Mouse (Mus musculus) limb, embryonic 10.5 days (tissue): Measurements from ENCODE around the gene Hsd17b13. TPM values are rescaled to one million over a fixed set of nuclear protein-coding genes. Genes with fewer than 3 reads are reported as not detected.
A peak's percentile ranks its signal among the peaks of the same experiment; 100 is the strongest.

Source experiments
- DNase-seq: peaks from one replicate; pipeline ENCODE4 v3.0.0-alpha.2; 2017; ENCODE audit warnings: low spot score
- H3K27ac ChIP-seq: fragments of 300-500 bp; sonication (generic); 2 replicates; pipeline ENCODE4 v1.5.1; 2016; ENCODE audit warnings: mild to moderate bottlenecking
- H3K27me3 ChIP-seq: fragments of 300-500 bp; sonication (generic); 2 replicates; pipeline ENCODE4 v1.6.1; 2016; ENCODE audit warnings: low read depth, mild to moderate bottlenecking; ENCODE audit not compliant: poor library complexity, severe bottlenecking
- H3K36me3 ChIP-seq: fragments of 300-500 bp; sonication (generic); 2 replicates; pipeline ENCODE4 v1.6.1; 2016; ENCODE audit warnings: mild to moderate bottlenecking, moderate library complexity
- H3K4me1 ChIP-seq: fragments of 300-500 bp; sonication (generic); 2 replicates; pipeline ENCODE4 v1.6.1; 2016
- H3K4me3 ChIP-seq: fragments of 300-500 bp; sonication (generic); 2 replicates; pipeline ENCODE4 v1.5.1; 2016; ENCODE audit warnings: mild to moderate bottlenecking, moderate library complexity
- H3K9me3 ChIP-seq: fragments of 300-500 bp; sonication (generic); replicated peaks from 2 replicates; pipeline ENCODE4 v1.6.1; 2016; ENCODE audit warnings: mild to moderate bottlenecking
- WGBS: fragments of 180-500 bp; shearing (Covaris S2); methylation state at CpG from one replicate; pipeline ENCODE4 v1.1.7; 2016; 5-methylcytosine and 5-hydroxymethylcytosine counted together
- polyA plus RNA-seq: library from polyadenylated mRNA; unstranded; fragments of >200 nt; fragmentation: Nextera tagmentation; extraction: Ambion mirVana; gene quantifications from 2 replicates; pipeline ENCODE4 v1.2.1, GENCODE M21; 2016

Gene Hsd17b13
- polyA plus RNA-seq, 1 experiment from 2014 or later = not detected

DNA sequence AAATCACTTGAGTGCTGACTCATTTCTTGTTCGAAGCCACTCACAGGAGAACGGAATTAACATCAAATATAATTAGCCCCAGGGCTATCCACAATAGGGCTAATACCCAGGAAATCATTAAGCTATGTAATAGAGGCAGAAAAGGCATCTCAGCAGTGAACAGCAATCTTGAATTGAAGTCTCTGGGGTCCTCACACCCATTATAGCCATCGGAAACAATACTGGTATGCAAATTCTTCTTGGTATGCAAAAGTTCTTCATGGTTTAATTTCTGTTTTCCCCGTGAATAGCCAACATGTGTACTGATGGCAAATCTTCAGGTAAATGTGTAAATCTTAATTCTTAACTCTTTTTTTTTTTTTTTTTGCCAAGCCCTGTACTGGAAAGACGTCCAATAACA, 46.7 kb downstream of the Hsd17b13 start:
- DNase-seq = no peak
- H3K27ac ChIP-seq = no peak overlapping the region
- no peak overlapping the region for H3K4me3 ChIP-seq
- H3K27me3 ChIP-seq = no peaks in the 10 kb centered on the region
- peaks cover 11% of the 10 kb centered on the region for H3K4me1 ChIP-seq
- 0 out of 2 replicates have a peak, but pooled peaks cover 2% of the 10 kb centered on the region for H3K9me3 ChIP-seq
- H3K36me3 ChIP-seq = no peaks in the 10 kb centered on the region
- WGBS = 87% methylated on average over 5 of the region's 5 CpGs

DNA sequence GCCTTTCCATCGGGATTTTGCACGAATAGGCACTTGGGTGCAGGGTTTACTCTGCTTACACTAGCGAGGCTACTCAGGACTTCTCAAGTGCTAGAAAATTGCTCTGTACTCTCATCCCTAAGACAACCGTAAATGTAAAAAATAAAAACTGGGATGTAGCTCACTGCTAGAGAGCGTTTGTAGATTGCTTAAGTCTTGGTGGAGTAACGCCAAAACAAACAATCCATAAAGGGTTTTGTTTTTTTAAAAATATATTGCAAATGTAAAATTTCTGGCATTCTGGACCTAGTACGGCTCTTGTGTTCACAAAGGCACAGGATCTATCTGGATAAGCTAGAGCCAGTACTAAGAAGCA, 49.0 kb downstream of the Hsd17b13 start:
- Histone ChIP-seq H3K9me3 (0 out of 2 replicates have a peak, but pooled peaks cover 2% of the 10 kb centered on the region), H3K4me3 (no peak overlapping the region), H3K27ac (peak overlapping the region; percentile 68; the same call in 1 of the 2 replicates), H3K36me3 (no peaks in the 10 kb centered on the region), H3K27me3 (no peaks in the 10 kb centered on the region), H3K4me1 (peaks cover 11% of the 10 kb centered on the region)
- DNase-seq = no peak
- 95% methylated on average over 7 of the region's 7 CpGs for WGBS

DNA sequence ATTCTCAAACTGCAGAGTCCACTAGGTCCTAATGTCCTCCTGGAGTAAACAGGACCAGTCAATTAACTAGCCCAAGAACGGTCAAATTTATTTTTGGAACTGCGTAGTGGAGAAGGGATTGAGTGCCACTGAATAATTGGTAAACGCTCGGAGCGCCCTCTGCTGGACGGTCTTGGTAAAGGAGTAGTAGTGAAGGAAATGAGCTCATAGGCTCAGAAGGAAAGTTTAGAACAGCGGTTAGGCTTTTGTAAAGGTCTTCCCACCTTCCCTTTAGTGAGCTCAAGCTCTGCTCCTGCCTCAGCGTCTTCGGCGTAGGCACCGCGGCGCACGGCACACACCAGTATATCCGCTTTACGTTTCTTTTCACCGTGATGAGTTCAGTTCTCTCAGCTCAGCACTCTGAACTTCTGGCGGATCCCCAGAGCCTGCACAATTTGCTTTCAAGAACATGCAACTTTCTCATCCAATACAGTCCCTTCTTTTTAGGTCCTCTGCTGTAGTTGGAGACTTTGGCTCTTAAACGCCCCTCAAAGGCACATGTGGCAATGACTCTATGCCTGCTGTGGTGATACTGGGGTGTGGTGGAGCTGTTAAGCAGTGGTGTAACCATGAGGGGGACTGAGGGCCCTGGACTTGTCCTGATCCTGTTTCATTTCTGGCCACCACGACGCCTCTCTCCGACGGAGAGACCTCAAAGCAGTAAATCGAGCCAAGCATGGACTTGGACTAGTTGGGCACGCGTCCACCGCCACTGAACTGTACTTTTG, 49.6 kb downstream of the Hsd17b13 start:
- Histone ChIP-seq H3K27ac (peak overlapping the region; percentile 68), H3K4me1 (peaks cover 11% of the 10 kb centered on the region), H3K4me3 (peak overlapping the region; percentile 40), H3K27me3 (no peaks in the 10 kb centered on the region), H3K36me3 (no peaks in the 10 kb centered on the region), H3K9me3 (no peaks in the 10 kb centered on the region)
- 30% methylated on average over 27 of the region's 27 CpGs for WGBS
- peak; percentile 94 for DNase-seq

DNA sequence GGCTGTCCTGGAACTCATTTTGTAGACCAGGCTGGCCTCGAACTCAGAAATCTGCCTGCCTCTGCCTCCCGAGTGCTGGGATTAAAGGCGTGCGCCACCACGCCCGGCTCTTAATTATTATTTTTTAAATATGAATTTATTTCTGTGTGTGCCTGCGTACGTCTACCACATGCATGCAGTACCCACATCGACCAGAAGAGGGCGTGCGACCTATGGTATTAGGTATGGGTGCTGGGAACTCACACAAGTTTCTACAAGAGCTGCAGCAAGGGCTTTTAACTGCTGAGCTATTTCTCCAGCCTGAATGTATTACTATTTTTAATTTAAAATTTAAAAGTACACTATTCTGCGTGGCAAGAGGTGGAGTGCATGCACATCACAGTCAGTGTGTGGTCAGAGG, 50.8 kb downstream of the Hsd17b13 start:
- H3K4me3 ChIP-seq = no peak overlapping the region
- no peak overlapping the region for H3K27ac ChIP-seq
- 66% methylated on average over 12 of the region's 12 CpGs for WGBS
- H3K27me3 ChIP-seq = no peaks in the 10 kb centered on the region
- no peaks in the 10 kb centered on the region for H3K9me3 ChIP-seq
- peak; percentile 43 for DNase-seq
- no peaks in the 10 kb centered on the region for H3K36me3 ChIP-seq
- peaks cover 11% of the 10 kb centered on the region for H3K4me1 ChIP-seq

DNA sequence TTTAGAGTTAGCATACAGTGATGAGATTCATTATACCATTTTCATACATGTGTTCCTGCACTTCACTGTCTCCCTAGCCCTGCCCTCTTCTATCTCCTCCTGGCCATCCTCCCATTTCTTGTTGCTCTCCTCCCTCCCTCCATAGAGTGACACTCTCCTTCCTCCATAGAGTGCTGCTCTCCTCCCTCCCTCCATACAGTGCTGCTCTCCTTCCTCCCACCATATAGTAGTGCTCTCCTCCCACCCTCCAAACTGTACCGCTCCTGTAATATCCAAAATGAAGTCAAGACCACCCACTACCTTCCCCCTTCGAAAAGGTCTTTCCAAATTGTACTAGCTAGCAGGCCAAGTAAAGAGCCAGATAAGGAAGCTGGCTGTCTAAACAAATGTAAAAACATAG, 53.5 kb downstream of the Hsd17b13 start:
- Histone ChIP-seq H3K27ac (no peak overlapping the region), H3K27me3 (no peaks in the 10 kb centered on the region), H3K36me3 (no peaks in the 10 kb centered on the region), H3K4me1 (peaks cover 6% of the 10 kb centered on the region), H3K9me3 (no peaks in the 10 kb centered on the region), H3K4me3 (no peak overlapping the region)
- WGBS = 96% methylated on average over 2 of the region's 2 CpGs
- DNase-seq = no peak

DNA sequence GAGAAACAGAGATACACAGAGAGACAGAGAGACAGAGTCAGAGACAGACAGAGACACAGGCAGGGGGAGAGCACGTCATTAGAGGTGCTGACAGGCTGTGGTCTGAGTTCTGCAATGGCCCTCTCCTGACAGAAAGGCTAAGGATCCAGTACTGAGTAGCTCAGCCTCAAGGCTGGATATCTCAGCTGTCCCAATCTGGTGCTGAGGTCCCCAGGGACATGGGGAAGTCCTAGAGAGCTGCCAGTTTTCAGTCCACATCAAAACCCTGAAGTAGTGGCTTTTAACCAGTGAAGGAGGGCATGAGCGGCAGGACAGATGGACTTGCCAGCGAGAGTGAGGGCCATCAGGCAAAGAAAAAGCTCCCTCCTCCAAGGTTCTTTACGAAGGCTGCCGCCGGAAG, 54.1 kb downstream of the Hsd17b13 start:
- no peaks in the 10 kb centered on the region for H3K36me3 ChIP-seq
- H3K27me3 ChIP-seq = no peaks in the 10 kb centered on the region
- H3K27ac ChIP-seq = no peak overlapping the region
- DNase-seq = no peak
- no peak overlapping the region for H3K4me3 ChIP-seq
- peaks cover 6% of the 10 kb centered on the region for H3K4me1 ChIP-seq
- 82% methylated on average over 6 of the region's 6 CpGs for WGBS
- H3K9me3 ChIP-seq = no peaks in the 10 kb centered on the region

DNA sequence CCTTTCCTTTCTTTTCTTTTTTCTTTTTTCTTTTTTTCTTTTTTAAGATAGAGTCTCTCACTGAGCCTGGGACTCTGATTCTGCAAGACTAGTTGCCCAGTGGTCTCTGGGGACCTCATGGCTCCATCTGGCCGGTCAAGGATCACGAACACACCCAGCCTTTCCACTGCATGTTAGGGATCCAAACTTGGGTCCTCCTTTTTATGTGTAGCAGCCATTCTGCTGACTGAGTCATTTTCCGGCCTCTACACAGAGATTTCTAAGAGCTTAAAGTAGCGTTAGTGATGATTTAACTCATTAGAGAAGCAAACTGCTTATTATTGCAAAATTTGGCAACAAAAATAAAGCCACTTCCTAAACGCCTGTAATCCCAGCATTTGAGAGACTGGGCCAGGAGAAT, 54.8 kb downstream of the Hsd17b13 start:
- Histone ChIP-seq H3K27ac (no peak overlapping the region), H3K27me3 (no peaks in the 10 kb centered on the region), H3K9me3 (no peaks in the 10 kb centered on the region), H3K4me3 (no peak overlapping the region), H3K36me3 (no peaks in the 10 kb centered on the region), H3K4me1 (peaks cover 2% of the 10 kb centered on the region; the same call in 1 of the 2 replicates)
- 89% methylated on average over 5 of the region's 5 CpGs for WGBS
- DNase-seq = no peak

DNA sequence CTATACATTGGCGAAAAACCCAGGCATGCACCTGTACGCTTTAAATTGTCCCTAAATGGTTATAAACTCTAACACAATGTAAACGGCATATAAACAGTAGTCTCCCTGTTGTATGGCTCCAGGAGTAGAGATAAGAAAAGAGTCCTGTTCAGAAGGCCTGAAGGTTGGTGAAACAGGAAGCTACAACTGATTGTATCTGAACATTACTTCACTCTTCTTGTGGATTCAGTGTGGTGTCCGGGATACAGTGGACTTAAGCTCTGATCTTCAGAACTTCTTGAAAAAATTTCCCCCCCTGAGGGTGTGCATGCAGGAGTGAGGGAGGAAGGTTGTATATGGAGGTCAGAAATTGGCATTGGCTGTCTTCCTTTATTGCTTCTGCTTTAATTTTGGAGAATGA, 57.7 kb downstream of the Hsd17b13 start:
- H3K4me1 ChIP-seq = peaks cover 11% of the 10 kb centered on the region; the same call in 1 of the 2 replicates
- no peaks in the 10 kb centered on the region for H3K9me3 ChIP-seq
- no peak for DNase-seq
- 85% methylated on average over 4 of the region's 4 CpGs for WGBS
- H3K36me3 ChIP-seq = no peaks in the 10 kb centered on the region
- H3K27me3 ChIP-seq = no peaks in the 10 kb centered on the region
- no peak overlapping the region for H3K27ac ChIP-seq
- H3K4me3 ChIP-seq = no peak overlapping the region

DNA sequence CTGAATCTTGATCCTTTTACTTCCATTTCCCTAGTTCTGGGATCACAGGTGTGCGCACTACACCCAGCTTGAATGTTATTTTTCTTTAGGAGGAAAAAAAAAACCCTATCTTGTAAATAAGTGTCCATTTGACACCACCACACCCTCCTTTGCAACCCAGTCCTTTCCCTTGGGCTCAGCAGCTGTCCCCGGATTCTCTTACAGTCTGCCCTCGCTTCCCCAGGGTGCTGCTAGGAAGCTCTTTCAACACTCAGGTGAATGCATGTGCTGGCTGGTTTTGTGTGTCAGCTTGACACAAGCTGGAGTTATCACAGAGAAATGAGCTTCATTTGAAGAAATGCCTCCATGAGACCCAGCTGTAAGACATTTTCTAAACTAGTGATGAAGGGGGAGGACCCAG, 59.0 kb downstream of the Hsd17b13 start:
- H3K4me1 ChIP-seq = peaks cover 11% of the 10 kb centered on the region; the same call in 1 of the 2 replicates
- H3K4me3 ChIP-seq = no peak overlapping the region
- DNase-seq = no peak
- no peaks in the 10 kb centered on the region for H3K9me3 ChIP-seq
- 77% methylated on average over 3 of the region's 3 CpGs for WGBS
- H3K27ac ChIP-seq = no peak overlapping the region
- no peaks in the 10 kb centered on the region for H3K27me3 ChIP-seq
- H3K36me3 ChIP-seq = no peaks in the 10 kb centered on the region

DNA sequence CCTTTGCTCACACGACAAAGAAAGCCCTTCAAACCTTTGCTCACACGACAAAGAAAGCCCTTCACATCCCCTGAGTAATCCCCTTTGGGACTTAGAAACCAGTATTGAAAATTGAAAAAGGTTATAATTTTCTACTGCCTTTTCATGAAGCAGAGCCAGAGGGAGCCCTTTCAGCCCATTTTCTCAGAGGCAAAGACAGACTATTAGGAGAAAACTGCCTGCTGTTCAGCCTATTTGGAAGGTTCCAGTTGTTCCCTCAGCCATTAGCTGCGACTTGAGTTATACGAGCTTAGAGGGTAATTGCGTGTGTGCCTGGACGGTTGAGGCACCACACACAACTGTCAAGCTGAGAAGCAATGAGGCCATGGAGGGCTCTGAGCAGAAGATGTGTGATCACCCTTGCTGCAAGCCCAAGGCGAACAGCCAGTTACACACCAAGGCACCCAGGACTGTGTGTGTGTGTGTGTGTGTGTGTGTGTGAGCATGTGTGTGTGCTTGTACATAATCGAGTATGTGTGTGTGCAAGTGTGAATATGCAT, 59.8 kb downstream of the Hsd17b13 start:
- WGBS = 73% methylated on average over 8 of the region's 8 CpGs
- no peak for DNase-seq

DNA sequence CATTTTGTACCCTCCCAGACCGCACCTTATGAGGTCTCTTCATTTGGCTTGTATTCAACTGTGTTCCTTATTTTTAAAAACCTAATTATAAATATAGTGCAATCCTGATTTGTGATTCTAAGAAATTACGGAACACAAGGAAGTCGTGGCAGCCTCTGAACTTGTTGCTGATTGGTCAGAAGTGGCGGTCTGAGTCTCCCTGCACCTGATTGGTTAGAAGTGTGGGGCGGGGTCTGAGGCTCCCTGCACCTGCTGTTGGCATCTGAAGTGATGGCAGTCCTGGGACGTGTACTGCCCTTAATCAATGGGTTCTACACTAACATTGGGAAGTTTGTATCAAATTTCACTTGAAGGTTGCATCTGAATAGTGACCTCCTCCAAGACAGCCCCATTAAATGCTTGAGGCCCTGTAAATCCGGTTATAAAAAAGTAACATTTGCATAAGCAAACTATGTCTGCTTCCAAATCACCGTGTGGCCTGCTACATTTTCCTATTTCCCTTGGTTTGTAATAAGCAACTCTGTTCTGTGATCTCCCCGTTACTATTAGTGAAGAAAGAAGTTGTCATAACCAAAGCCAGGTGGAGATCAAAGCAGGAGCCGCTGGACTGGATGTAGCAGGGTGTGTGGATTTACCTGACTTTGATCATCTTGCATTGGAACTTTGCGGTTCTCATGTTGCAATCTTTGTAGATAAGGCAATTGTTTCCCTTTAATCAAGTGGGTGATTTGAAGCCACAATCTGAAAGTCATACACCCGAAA, 60.4 kb downstream of the Hsd17b13 start:
- Histone ChIP-seq H3K27ac (no peak overlapping the region), H3K36me3 (no peaks in the 10 kb centered on the region), H3K4me1 (peaks cover 11% of the 10 kb centered on the region; the same call in 1 of the 2 replicates), H3K27me3 (no peaks in the 10 kb centered on the region), H3K9me3 (no peaks in the 10 kb centered on the region), H3K4me3 (no peak overlapping the region)
- DNase-seq = peak; percentile 39
- WGBS = 59% methylated on average over 12 of the region's 12 CpGs

More for the DNA sequence above, 59.8 kb downstream of the Hsd17b13 start:
- Histone ChIP-seq H3K9me3 (no peaks in the 10 kb centered on the region), H3K4me3 (no peak overlapping the region), H3K27me3 (no peaks in the 10 kb centered on the region), H3K36me3 (no peaks in the 10 kb centered on the region), H3K27ac (no peak overlapping the region), H3K4me1 (peaks cover 11% of the 10 kb centered on the region; the same call in 1 of the 2 replicates)

DNA sequence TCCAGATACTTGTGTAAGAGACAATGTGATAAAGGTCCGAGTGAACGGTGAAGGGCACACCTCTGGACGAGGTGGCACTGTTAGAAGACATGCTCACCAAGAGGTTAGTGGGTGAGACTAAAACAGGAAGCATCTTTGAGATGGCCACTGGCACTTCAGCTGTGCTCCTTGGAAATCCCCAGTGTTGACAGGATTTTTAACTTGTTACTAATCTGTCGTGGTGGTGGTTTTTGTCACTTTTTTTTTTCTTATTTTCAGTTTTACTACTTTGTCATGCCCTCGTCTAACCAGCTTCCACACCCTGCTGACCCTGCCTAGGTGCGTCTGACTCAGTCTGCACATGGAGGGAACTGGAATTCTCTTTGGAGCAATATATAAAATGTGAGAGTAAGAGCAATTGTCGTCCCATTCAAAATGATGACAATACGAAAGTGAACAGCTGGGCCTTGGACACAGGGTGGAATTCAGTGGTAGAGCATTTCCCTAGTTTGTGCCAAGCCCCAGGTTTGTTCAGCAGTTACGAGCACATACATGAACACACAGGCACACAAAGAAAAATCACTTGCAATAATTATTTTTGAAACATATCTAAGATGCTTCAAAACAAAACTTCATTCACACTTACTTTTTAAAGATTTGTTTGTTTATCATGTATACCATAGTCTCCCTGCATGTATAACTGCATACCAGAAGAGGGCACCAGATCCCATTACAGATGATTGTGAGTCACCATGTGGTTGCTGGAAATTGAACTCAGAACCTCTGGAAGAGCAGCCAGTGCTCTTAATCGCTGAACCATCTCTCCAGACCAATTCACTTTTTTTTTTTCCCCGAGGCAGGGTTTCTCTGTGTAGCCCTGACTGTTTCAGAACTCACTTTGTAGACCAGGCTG, 62.6 kb downstream of the Hsd17b13 start:
- no peak overlapping the region for H3K4me3 ChIP-seq
- no peak for DNase-seq
- H3K9me3 ChIP-seq = no peaks in the 10 kb centered on the region
- WGBS = 77% methylated on average over 11 of the region's 11 CpGs
- peaks cover 8% of the 10 kb centered on the region; the same call in 1 of the 2 replicates for H3K27me3 ChIP-seq
- H3K36me3 ChIP-seq = no peaks in the 10 kb centered on the region
- peaks cover 22% of the 10 kb centered on the region for H3K4me1 ChIP-seq
- no peak overlapping the region for H3K27ac ChIP-seq
